Mouse (Mus musculus) olfactory bulb, adult 2 months (tissue): ENCODE data around the gene Denr. TPM values are rescaled to one million over a fixed set of nuclear protein-coding genes. Genes with fewer than 3 reads are reported as not detected.

Experiments
- H3K27ac ChIP-seq: fragments of 200-500 bp; 2 replicates; pipeline ENCODE4 v1.5.1; 2012; ENCODE audit warnings: low read depth, low read length; ENCODE audit not compliant: insufficient read depth
- H3K4me1 ChIP-seq: fragments of 200-500 bp; 2 replicates; pipeline ENCODE4 v1.6.1; 2012; ENCODE audit warnings: low read length; ENCODE audit not compliant: control insufficient read depth, insufficient read depth
- H3K4me3 ChIP-seq: fragments of 200-500 bp; 2 replicates; pipeline ENCODE4 v1.5.1; 2012; ENCODE audit warnings: mild to moderate bottlenecking, low read depth, low read length, moderate library complexity; ENCODE audit not compliant: insufficient read depth
- CTCF ChIP-seq: fragments of 200-500 bp; IDR thresholded peaks from 2 replicates; pipeline ENCODE4 v1.5.1; 2012; ENCODE audit warnings: low read depth, mild to moderate bottlenecking, low read length, moderate library complexity; ENCODE audit not compliant: insufficient read depth
- POLR2A ChIP-seq: fragments of 200-500 bp; IDR thresholded peaks from 2 replicates; pipeline ENCODE4 v1.6.1; 2012; ENCODE audit warnings: mild to moderate bottlenecking, low read depth, low read length, moderate library complexity; ENCODE audit not compliant: insufficient read depth
- WGBS: fragments of 180-500 bp; shearing (Covaris S2); methylation state at CpG from one replicate; pipeline ENCODE4 v1.1.7; 2018; 5-methylcytosine and 5-hydroxymethylcytosine counted together
- polyA plus RNA-seq: library from polyadenylated mRNA; stranded (reverse); fragments of >200 nt; gene quantifications from 2 replicates; pipeline ENCODE4 v1.2.4, GENCODE M21; 2012; ENCODE audit warnings: low replicate concordance; ENCODE audit not compliant: missing spikeins, insufficient read depth, insufficient read length

Gene Denr
- polyA plus RNA-seq, 1 experiment, result not detected

DNA sequence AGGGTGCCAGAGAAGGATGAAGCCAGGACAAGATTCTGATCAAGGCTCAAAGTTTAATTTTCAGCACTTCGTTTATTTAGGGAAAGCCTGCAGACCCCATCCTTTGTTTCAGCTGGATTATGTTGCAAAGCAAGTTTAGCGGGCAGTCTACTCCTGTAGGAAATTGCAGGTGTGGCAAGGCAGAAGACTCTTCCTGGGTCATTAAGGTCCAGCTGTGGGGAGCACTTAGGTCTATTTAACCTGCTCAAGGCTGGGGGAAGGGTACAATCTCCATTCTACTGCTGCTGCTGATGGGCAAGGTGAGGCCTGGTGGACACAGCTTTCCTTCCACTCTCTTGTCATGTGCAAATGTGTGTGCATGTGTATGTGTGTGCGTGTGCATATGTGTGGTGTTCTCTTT, 52.0 kb downstream of the Denr start:
- H3K4me3 ChIP-seq, result no peak overlapping the region
- TF ChIP-seq POLR2A, result no peak
- TF ChIP-seq CTCF, result no peak
- H3K27ac ChIP-seq, result no peak overlapping the region
- H3K4me1 ChIP-seq, result peaks cover 5% of the 10 kb centered on the region
- WGBS, result 91% methylated on average over 3 of the region's 3 CpGs

DNA sequence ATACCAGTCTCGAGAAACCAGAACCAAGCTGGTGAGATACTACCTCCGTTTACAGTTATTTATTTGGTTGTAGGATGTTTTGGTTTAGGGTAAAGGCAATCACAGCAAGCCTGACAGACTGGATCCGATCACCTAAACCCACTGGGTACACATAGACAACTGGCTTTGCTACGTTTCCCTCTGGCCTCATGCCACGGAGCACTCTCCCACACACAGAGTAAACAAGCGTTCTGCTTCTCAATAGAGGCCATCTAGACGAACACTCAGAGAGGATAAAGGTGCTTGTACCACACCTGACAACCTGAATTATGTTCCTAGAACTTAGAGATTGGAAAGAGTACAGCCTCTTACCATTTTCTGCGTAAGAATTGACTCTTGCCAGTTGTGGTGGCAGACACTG, 53.2 kb downstream of the Denr start:
- TF ChIP-seq CTCF (no peak), POLR2A (no peak)
- no peak overlapping the region for H3K4me3 ChIP-seq
- H3K4me1 ChIP-seq, result no peaks in the 10 kb centered on the region
- 86% methylated on average over 8 of the region's 8 CpGs for WGBS
- no peak overlapping the region for H3K27ac ChIP-seq

DNA sequence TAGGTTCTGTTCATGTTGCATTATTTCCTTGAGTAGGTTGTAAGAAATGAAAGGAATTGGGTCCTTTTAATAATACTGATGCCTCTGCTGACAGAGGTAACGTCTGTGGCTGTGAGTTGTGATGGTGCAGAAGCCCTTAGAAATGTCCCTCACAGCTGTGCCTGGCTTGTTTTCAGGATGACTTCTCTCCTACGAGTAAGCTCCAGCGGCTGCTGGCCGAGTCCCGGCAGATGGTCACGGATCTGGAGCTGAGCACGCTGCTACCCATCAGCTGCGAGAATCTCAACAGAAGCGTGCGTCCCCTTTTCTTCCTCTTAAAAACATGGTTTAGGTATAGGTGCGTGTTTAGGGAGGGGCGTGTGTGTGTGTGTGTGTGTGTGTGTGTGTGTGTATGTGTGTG, 54.1 kb downstream of the Denr start:
- 68% methylated on average over 12 of the region's 12 CpGs for WGBS
- Histone ChIP-seq H3K4me3 (no peak overlapping the region), H3K4me1 (no peaks in the 10 kb centered on the region), H3K27ac (no peak overlapping the region)
- TF ChIP-seq POLR2A (no peak), CTCF (no peak)

DNA sequence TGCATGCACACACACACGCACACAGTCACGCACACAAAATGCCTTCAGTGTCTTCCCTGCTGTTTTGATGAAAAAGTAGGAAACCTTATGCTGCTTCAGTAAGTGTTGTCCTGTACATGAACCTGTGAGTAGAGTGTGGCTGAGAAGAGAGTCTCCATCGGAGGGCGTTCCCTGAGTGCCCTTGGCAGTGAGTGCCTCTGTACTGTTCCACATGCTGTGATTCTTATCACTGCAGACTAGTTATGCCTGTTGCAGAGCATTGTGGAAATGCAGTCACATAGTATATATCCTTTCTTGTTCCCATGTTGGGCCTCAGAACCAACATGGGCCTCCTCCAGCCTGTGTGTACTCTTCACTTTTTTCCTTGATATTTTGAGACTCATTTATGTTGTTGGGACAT, 57.2 kb downstream of the Denr start:
- Histone ChIP-seq H3K27ac (no peak overlapping the region), H3K4me3 (no peak overlapping the region), H3K4me1 (peaks cover under 1% of the 10 kb centered on the region; the same call in 1 of the 2 replicates)
- 95% methylated on average over 4 of the region's 4 CpGs for WGBS
- TF ChIP-seq POLR2A (no peak), CTCF (no peak)

DNA sequence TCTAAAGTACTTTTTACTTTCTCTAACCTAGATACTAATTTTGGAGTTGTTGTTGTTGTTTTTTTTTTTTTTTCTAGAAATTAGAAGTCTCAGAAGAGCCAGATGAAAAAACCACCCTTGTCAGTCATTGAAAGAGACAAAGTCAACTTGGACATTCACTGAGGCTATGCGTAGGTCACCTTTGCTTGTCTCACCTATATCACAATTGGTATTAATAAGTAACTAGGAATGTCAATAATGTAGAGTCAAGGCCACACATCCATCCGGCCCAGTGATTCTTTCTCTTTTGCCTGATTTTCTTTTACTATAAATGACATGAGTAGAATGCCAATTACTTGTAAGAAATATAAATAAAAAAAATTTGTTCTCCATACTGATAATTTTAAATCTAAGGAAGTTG, 59.8 kb downstream of the Denr start:
- TF ChIP-seq CTCF (no peak), POLR2A (no peak)
- 94% methylated on average over 2 of the region's 2 CpGs for WGBS
- Histone ChIP-seq H3K4me3 (no peak overlapping the region), H3K4me1 (peaks cover 2% of the 10 kb centered on the region), H3K27ac (no peak overlapping the region)

DNA sequence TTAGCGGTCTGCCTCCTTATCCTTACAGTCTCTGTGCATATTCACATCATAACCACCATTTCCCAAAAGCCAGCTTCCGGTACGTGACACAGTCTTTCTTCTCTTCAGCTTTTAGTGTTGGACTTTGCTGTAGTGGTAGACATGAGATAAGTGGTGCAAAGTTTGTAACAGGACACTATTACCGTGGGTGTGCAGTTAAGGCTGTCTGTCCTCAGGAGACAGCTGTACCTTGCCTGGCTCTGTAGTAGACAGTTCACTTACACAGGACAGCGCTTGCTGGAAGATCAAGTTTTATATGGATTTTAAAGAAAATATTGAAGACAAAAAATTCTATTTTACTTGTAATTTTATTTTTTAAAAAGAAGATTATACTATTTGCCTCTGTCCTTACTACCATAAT, 61.5 kb downstream of the Denr start:
- 94% methylated on average over 5 of the region's 5 CpGs for WGBS
- TF ChIP-seq CTCF, result no peak
- TF ChIP-seq POLR2A, result no peak
- H3K4me1 ChIP-seq, result peaks cover 5% of the 10 kb centered on the region
- no peak overlapping the region for H3K27ac ChIP-seq
- H3K4me3 ChIP-seq, result no peak overlapping the region

DNA sequence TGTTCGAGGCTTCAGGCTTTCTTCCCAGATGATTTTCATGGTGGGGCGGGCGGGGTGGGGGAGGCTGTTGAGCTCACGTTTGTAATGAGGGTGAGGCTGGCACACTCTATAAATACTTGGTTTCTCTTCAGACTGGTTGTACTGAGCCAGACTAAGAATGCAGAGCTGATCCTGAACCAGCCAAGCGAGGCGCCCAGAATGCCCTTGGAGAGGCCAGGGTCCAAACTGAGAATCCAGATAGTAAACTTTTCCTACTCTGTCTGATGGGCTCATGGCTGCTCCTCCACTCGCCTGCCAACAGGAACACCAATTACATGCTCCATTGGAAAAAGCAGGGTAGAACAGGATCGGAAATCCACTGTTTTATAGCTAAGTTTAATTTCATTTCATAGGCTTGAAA, 62.2 kb downstream of the Denr start:
- no peak overlapping the region for H3K4me3 ChIP-seq
- WGBS, result 58% methylated on average over 8 of the region's 8 CpGs
- no peak overlapping the region for H3K27ac ChIP-seq
- peaks cover 5% of the 10 kb centered on the region for H3K4me1 ChIP-seq
- TF ChIP-seq CTCF (no peak), POLR2A (no peak)

DNA sequence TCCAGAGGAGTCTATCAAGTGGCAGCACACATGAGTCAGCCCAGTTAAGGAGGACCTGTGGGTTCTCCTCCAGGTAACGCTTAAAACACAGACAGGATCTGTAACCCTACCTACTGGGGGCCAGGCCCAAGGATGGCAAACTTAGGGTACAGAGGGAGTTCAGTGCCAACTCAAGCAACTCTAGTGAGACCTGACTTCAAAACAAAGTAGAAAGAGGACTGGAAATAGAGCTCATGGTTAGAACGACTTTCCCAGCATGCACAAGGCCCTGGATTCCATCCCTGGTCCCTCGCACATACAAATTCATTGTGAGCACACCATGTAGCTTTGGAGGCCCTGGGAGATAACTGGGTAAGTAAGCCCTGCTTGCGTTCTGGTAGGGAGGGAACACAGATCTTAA, 63.6 kb downstream of the Denr start:
- Histone ChIP-seq H3K27ac (no peak overlapping the region), H3K4me1 (peaks cover 9% of the 10 kb centered on the region), H3K4me3 (no peak overlapping the region)
- no peak for TF ChIP-seq CTCF
- no peak for TF ChIP-seq POLR2A
- 89% methylated on average over 4 of the region's 4 CpGs for WGBS

DNA sequence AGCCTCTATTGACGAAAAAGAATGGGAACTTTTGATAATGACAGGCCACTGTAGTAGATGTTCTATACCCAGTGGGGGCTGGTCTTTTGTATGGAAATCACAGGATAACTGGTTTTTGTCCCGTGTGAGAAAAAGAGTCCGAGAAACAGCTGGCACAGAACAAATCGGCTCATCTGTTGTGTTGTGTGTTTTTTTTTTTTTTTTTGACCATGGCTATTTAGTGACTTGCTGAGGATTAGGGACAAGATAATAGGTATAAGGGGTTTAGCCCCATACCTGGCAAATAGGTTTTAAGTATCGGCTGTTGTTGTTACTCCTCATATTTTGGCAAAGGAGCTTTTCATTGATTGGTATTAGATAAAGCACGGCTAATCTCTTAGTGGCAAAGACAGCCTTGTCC, 65.5 kb downstream of the Denr start:
- TF ChIP-seq POLR2A, result no peak
- no peak for TF ChIP-seq CTCF
- WGBS, result 64% methylated on average over 6 of the region's 6 CpGs
- H3K4me3 ChIP-seq, result no peak overlapping the region
- H3K4me1 ChIP-seq, result peaks cover 13% of the 10 kb centered on the region
- H3K27ac ChIP-seq, result no peak overlapping the region
